Mouse (Mus musculus) brain, embryonic 14.5 days (tissue): ENCODE measurements around the gene Zfp72.

ENCODE experiments used
- CTCF ChIP-seq: fragments of 200-500 bp; IDR thresholded peaks from 2 replicates; pipeline ENCODE4 v1.5.1; 2012; ENCODE audit warnings: inconsistent platforms, mild to moderate bottlenecking, moderate library complexity, borderline replicate concordance; ENCODE audit not compliant: insufficient read depth, insufficient read length; ENCODE audit errors: extremely low read depth
- POLR2A ChIP-seq: fragments of 200-500 bp; IDR thresholded peaks from 2 replicates; pipeline ENCODE4 v1.6.1; 2012; ENCODE audit warnings: mild to moderate bottlenecking, inconsistent platforms, borderline replicate concordance; ENCODE audit not compliant: poor library complexity, insufficient read depth, insufficient read length, severe bottlenecking; ENCODE audit errors: extremely low read depth

DNA sequence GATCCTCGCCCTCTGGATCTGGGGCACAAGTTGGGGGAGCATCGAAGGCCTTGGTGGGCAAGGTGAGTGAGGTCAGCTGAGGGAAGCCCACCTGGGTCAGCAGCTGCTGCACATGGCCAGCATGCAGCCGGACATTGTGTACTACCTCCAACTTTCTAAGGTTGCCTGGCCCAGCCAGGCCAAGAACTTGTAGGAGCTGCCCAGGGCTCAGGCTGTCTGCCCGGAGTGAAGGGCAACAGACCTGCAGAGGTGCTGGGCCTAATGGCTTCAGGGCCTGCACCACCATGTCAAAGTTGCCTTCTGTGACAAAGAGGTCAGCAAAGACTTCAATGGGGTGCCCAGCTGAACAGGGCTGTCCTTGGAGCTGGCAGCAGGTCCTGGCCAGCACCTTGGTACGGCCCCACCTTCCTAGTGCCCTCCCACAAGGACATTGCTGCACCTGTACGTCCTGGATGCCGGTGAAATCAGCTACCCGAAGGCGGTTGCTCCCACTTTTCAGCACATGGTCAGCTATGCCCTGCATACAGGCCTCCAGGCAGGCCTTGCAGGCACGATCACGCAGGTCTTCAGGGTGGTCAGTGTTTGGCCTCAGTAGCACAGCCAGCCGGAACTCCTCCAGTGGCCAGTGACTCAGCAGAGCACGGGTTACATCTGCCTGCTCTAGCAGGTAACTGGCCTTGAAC, 27.3 kb downstream of the Zfp72 start:
- TF ChIP-seq CTCF (no peak), POLR2A (no peak)
